Mouse (Mus musculus): ENCODE measurements at regions not wholly inside any gene's neighbourhood (a gene's known extent, or its start where the extent isn't known, plus 50 kb on each side); places are given as distances from the start of the nearest gene placed in this dataset.

DNA sequence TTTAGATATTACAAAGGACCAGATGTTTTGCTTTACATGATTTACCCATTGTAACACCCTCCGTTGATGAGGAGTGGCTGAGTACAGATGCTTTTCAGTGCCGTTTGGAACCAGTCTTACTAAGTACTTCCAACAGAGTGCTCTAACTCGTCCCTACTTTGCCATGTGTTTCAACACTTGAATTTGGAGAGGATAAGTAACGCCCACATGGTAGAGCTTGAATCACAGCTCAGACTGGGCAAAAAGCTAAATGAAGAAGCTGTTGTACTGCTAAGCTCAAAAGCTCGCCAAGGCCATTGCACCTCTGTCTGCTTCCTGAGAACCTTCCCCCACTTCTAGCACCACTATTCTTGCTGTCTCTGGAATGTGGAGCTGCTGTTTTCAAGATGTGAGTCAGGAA lies 471.1 kb downstream of the Nfib start:
- no peak for DNase-seq (ENCODE audit: extremely low spot score)

DNA sequence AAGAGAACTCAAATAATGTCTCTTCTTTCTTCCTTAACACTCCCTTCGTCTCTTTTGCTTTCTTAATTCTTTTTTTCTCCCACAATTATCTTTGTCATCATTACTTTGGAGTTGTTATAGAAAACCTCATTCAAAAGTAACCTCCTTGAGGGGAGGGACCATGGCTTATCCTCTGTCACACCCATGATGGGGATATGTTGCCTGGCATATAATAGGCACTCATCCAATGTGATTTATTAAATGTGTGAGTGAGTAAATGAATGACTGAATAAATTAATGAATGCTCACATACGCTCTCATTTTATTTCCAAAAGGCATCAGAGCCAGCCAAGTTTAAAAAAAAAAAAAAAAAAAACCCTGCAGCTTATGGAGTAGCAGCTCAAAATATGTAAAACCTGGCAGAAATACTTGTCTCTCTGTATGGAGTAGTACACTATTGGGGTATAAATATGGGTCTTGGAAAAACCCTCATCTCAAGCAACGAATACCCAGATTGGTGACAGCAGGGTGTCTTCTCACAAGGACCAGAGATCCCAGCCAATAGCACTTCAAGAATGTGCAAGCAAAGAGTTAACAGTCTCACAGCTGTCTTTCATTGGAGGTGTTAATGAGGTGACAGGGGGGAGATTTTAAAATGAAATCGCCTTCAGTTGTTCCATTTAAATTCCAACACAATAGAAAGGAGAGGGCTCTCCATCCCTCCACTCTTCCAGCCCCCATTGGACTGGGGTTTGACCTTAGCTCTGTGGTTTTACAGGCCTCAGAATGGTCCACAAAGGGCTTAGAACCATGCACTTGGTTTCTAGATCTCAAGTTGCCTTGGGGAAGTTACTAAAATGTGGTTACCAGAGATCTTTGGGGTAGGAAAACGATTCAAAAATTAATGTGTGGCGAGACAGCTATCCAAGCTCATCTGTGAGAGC lies 479.1 kb downstream of the Nfib start:
- no peak for DNase-seq (ENCODE audit: extremely low spot score)

DNA sequence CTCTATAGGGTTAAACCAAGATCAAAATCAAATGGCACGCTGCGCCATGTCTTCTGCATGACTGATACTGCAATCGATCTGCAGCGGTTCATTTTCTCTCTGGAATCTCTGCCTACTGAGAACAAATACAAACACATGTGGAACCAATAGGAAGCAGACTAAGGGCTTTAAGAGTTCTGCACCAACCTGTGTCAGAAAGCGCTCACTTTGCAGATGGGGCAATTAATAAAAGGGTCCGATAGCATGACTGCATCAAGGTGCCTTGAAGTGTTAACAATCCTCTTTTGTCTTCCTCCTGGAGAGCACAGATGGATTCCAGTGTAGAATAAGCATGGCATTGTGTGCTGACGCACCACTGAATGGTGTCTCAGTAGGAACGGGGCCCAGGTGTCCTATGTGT lies 484.8 kb downstream of the Nfib start:
- peak; percentile 24 for DNase-seq (ENCODE audit: extremely low spot score)

DNA sequence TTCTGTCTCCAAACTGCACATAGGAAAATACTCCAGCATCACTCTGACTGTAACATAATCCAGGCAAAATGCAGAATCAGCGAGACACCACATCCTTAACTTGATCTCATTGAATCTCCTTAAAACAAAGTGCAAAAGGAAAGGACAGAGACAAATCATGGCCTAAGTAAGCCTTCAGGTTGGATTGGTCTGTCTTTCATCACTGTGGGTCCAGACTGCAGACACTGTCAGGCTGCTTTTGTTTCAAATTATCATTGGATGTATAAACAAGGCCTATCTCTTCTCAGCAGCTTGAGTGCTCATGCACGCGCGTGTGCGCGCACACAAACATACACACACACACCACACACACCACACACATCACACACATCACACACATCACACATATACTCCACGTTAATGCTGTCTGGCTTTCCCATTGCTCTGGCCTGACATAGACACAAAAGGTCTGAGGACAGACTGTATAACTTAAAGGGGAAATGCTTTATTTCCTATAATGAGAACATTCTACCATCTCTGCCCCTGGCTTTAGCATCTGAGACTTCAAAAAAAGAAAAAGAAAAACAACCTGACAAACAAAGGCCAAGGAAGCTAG lies 485.3 kb downstream of the Nfib start:
- DNase-seq (ENCODE audit: extremely low spot score): no peak

DNA sequence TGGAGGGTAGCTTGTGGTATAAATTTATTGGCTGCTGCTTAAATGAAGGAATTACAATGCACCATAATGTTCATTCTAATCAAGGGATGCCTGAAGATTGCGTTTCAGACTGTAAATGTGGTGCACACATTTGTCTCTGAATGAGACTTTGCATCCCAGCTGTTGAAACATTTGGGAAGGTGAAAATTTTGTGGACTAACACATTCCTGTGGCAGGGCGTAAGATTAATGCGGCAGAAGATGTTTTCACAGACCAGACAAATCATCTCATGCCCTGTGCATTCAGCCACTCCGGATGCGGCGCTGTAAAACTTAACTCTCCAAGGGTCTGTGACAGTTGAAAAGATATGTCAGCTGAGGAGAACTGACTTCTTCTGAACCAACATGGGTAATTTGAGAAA lies 486.9 kb downstream of the Nfib start:
- DNase-seq (ENCODE audit: extremely low spot score): no peak

DNA sequence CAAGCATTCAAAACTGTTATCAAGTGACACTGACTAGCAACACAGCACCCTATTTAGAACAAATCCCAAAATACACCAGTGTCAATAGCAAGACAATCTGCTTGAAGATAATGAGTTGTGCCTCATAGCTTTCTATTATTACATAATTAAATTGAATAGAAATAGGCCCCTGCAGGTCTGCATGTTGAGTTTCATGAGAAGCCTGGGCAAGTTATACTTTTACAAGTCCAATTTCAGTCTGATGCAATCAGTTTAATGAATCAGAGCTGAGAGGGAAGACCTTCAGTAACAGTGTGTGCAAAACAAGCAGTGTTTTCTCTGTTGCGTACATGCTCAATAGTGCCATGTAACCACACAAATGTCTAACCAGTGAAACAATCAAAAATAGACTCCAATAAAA lies 498.5 kb downstream of the Nfib start:
- no peak for DNase-seq (ENCODE audit: extremely low spot score)

DNA sequence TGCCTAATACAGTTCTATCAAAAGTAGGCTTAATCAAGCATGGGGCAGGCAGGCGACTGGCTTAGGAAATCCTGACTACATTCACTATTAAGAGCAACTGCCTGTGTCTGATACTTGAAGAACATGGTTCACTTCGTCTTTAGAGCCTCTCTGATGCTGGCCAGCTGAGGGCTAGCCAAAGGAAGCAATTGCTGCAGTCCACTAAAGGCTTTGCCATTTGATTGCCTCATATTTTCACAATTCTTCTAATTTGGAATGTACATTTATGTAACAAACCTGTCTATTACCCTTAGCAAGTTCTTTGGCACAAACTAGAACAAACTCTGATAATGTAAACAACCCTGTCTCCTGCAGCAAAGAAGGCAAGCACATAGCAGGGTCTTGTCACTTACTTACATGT lies 505.2 kb downstream of the Nfib start:
- no peak for DNase-seq (ENCODE audit: extremely low spot score)

DNA sequence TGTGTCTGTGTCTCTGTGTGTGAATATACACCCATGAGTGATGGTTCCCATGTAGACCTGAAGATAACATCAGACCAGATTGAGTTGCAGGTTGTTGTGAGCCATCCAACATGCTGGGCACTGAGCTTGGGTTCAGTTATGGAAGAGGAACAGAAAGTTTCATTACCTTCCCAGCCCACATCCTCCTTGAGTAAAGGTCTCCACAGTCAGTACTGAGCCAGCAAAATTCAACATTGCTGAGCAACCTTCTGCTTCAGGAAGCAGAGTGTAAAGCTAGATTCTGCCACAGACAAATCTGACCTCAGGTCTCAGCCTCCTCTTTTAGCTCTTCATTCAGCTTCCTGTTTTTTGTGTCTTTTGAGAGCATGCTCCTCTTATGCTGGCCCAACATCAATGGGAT lies 506.4 kb downstream of the Nfib start:
- no peak for DNase-seq (ENCODE audit: extremely low spot score)

DNA sequence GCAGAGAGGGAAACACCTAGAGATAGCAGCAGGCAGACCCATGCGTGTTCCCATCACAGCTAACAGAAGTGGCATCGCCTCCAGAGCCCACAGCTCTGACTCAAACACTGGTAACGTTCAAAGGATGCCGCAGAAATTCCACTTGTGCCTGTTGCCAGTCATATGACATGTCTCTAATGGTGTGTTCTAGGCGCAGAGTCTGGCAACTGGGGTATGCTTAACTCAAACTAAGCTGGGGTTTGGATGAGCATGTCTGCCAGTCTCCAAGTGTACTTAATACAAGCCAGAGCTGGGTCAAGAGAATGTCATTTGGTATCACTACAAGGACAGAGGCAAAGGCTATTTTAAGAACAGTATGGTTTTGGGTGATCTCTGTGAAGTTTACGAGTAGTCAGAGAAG lies 507.9 kb downstream of the Nfib start:
- no peak for DNase-seq (ENCODE audit: extremely low spot score)

DNA sequence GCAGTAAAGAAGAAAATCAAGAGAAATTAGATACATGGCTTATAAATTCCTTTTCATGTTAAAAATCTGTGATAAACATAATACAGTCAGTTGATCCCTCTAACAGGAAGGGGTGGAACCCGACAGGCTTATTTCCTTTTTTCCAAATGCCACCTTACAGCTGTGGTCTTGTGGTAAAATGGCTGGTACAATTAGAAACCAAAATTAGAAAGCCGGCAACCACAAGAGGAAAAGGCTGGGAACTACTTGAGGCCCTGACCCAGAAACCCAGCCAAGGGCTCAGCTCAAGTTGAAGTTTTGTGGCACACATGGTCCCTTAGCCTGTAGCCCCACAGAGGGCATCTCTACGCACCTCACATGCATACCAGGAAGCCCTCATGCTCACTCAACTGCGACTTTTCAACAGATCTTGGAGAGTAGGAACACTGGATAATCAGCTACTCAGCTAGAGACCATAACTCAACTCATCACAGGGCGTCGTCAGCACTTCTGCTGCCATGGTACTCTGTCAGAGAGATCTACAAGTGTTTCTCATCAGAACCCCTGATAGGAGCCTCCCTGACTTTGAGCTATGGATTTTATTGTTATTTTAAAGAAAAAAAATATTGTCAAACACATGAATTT lies 509.4 kb downstream of the Nfib start:
- peak; percentile 12 for DNase-seq (ENCODE audit: extremely low spot score)

DNA sequence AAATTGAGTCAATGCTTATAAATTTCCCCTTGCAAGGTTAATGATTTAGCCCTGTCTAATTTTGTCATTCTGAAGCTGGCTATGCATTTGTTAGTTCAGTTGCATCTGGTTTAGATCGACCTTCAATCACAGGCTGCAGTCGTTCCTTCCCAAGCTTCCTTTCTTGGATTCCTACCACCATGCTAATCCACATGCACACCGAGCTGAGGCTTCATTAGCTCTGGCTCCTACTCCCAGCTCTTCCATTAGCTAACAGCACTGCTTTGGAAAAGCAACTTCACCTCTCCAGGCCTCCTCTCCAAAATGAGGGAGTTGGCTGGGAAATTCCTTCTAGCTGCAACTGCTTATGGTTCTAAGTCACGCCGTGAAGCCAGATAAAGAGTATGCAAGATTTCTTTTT lies 511.6 kb downstream of the Nfib start:
- no peak for DNase-seq (ENCODE audit: extremely low spot score)

DNA sequence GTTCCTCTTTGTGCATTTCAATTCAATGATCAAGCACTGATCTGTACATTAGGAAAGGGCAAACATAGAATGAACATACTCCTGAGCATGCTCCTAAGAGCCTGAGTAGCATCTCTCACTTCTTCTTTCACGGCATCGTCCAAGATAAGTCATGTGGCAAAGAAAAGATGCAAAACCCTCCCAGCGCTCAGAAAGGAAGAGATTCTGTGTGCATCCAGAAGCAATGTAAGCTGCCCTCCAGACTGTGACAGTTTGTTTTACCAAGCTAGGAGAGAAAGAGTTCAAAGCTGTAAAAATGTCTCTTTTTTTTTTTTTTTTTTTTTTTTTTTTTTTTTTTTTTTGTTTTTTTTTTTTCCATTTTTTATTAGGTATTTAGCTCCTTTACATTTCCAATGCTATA lies 518.7 kb downstream of the Nfib start:
- no peak for DNase-seq (ENCODE audit: extremely low spot score)

DNA sequence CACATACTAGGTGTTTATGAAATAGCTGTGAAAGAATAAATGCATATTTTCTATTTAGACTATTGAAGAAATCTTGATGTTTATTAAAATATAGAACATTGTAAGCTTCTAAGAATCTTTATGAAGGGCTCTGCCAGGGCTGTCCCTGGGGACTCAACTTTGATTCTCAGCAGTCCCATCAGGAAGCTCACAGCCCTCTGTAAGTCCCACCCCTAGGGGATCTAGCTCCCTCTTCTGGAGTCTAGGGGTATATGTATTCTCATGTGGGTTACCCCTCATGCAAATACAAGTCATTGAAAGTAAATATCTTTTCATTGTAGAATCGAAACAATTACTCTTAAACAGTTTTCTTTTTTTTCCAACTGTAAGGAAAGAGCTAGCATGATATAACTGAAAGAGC lies 521.6 kb downstream of the Nfib start:
- DNase-seq (ENCODE audit: extremely low spot score): no peak

DNA sequence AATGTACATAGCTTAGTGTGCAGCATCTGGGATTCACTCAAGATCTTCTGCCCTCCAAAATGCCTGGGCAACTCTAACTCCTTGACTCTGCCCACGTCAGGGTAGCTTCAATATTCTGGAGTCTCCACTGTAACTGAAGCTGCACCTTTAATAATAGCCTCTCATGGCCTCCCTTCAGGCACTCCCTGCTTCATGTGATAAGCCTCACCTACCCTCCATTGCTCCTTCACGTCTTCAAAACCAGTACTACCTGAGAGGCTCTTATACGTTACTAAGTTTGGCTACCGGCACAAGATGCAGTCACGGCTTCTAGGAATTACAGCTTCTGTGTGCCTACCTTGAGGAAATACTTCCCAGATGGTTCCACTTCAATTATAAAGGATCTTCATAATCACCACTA lies 527.4 kb downstream of the Nfib start:
- DNase-seq (ENCODE audit: extremely low spot score): no peak

DNA sequence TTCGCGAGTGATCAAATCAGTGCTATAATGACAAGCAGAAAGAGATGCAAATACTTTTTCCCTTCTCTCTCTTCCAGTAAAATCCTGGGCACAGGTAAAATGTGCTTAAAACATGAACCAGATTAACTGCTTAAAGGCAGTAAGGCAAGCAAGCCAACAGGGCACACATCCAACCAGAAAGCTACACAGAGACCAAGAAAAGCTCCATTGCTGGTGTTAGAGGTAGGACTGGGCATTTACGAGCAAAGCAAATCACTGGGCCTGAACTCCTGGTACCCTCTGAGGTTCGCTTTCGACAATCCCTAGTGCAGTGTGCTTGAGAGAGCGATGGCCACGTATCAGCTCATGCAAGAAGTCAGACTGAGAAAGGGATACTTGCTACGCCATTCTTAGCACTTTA lies 528.8 kb downstream of the Nfib start:
- no peak for DNase-seq (ENCODE audit: extremely low spot score)

DNA sequence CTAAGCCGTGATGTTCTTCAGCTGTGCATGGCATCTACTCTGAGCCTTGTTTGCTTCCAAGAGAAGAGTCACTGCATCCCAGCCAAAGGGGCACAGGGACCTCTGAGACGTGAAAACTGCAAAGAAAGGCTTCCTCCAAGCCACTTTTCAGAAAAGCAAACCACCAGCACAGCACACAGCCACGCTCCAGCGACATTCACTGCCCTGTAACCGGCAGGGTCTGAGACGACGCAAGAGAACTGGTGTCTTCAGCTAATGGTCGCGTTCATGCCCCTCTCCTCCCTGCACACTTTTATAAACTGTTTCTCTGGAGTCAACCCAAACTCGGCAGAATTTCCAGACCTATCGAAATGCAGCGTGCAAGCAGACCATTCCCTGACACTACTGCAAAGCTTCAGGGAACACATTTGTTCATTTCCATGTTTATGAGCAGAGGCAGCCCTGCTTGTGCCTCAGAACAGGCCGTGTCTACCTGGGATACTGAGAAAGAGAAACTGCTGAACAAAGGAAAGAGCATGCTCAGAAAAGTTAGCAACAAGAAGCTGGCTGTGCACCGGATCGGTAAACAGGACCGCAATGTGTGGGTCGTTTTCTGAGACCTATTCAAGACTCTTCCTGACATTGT lies 532.0 kb downstream of the Nfib start:
- no peak for DNase-seq (ENCODE audit: extremely low spot score)

DNA sequence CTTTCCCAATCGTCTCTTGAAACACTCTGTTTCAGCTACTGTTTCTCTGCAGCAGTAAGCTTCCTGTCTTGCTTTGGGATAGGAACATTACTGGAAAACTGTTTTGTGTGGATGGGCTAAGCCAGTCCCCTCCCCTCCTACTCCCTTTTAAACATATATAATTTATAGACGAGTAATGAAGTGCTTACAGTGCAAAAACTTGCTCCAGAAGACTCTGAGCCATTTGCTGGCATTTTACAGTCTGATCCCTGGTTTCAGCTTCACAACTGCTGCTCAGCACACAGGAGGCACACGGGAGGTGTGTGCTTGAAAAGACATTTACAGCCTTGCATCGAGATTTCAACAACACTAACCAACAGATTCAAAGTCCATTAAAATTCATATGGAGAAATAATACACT lies 534.6 kb downstream of the Nfib start:
- no peak for DNase-seq (ENCODE audit: extremely low spot score)

DNA sequence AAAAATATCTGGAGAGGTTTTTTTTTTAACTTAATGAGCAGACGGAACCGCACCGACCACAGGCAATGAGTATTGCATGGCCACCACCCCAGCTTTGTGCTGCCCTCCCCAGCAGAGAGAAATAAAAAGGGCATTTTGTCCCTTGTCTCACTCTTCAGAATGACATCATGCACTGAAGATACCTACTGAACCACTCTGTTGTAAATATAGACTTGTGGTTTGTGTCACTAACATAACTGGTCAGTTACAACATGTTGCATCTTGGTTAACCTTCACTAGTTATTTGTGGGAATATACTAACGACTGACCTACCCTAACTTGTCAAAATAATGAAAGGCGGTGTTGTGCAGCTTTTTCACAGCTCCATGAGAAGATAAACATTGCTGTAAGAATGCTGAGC lies 537.5 kb downstream of the Nfib start:
- no peak for DNase-seq (ENCODE audit: extremely low spot score)

DNA sequence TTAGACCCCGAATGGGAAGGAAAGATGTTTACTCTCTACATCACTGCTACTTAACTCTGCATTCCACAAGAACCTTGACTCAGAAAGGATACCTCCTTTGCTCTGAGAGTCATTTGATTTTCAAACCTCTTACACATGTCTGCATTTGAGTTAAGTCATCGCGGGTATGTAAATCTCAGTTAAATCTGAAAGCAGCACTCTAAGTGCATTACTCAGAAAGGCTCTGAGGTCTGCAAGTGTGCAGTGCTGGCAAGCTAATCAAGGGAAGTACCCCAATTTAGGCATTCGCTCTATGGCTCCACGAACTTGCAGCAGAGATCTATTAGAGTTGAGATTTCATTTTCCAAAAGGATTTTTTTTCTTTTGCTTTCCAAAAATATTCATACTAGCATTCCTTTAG lies 538.2 kb downstream of the Nfib start:
- no peak for DNase-seq (ENCODE audit: extremely low spot score)

DNA sequence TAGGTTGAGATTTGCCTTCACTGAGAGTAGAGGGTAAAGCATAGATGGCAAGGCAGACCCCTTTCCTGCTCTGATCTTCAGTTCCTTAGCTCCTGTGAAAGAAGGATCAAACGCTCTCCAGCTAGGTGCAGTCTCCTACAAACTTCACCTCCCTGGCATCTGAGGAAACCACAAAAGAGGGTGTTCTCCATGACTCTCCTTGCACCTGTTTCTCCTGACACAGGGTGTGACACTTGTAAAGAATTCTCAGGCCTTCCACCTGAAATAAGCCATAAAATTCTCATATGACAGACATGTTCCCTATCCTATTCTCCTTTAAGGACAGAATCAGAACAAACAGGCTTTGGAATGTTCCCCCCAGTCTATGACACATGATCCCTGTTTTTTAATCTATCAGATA lies 538.7 kb downstream of the Nfib start:
- DNase-seq (ENCODE audit: extremely low spot score): no peak

DNA sequence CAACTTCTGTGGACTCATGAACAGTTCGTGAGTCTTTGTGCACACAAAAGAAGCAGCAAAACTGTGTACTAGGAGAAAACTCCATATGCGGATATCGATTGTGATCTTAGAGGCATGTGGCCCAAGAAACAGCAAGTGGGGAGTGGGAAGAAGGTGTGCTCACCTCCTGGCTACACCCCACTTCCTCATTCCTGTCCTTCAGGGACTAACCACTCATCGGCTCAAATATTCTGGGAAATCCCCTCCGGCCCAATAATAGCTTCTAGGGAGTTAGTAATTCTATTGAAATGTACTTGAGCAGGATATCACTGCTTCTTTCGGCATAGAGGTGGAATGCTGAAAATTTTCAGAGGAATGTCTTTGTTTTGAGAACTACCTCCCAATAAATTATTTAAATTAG lies 539.5 kb downstream of the Nfib start:
- DNase-seq (ENCODE audit: extremely low spot score): no peak

DNA sequence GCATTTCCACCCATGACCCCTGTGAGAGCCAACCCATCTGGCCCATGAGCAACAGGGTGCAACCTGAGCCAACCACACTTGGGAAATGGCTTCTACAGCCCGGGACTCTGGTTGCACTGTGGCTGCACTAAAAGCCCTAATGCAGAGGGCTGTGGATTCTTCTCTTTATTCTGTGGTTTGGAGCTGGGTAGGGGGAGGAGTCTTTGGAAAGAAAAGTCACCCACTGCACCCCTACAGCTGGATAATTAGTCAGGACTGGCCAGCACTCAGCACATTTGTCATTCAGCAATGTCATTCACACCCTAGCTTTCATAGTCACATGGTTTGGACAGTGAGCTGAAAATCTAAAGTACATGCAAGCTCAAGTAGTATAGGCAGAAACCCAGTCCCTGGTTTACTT lies 541.5 kb downstream of the Nfib start:
- DNase-seq (ENCODE audit: extremely low spot score): no peak

DNA sequence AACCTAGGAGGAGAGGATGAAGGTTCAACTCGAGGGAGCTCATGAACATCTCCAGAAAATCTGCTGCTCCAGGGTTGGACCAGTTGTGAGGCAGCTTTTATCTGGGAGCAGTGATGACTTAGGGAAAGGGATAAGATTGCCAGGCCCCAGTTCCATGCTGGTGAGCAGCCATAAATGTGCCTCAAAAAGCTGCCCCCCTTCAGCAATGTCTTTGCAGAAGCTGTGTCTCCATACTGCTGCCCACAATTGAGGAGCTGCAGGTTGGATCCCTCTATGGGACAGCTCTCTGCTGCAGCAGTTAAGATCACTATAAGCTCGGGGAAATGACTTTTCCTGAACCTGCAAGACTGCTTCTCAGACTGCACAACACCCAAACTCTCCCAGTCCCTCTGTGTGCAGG lies 543.7 kb downstream of the Nfib start:
- DNase-seq (ENCODE audit: extremely low spot score): no peak
